Mouse (Mus musculus): ENCODE results near the gene Osbp.

- TF ChIP-seq CTCF (IDR thresholded peaks at IDR 0.05) (peak; percentile 63), EP300 (IDR thresholded peaks at IDR 0.05; ENCODE audit: insufficient read depth, low read depth, low read length) (no peak), POLR2A (IDR thresholded peaks at IDR 0.05; ENCODE audit: insufficient read depth, low read depth, low read length) (no peak)
Measured at GRCm38 (mm10) chr19:12015708-12016107, 50.0 kb downstream of the Osbp start.

All from heart, adult 2 months (tissue).